Mouse (Mus musculus) left cerebral cortex, adult 18-20 months (tissue): Measurements from ENCODE around the gene Cdc42se2. TPM values are rescaled to one million over a fixed set of nuclear protein-coding genes. Genes with fewer than 3 reads are reported as not detected.

ENCODE experiments used
- total RNA-seq, 2 experiments: library from RNA; stranded (reverse); gene quantifications; 2 replicates each; pipeline ENCODE4 v1.2.3; 2021

Gene Cdc42se2
- total RNA-seq, 2 experiments from 2014 or later, result 117 to 125 TPM

Other genes starting within 250 kb of the Cdc42se2 start
- 10 to 100 TPM; 30.1 to 31.1 TPM for gene Lyrm7, start 73.2 kb upstream of the Cdc42se2 start, total RNA-seq
- 100 to 1,000 TPM; 262 to 270 TPM for gene Hint1, start 78.7 kb upstream of the Cdc42se2 start, total RNA-seq
- gene Gpx3, start 114.8 kb upstream of the Cdc42se2 start, total RNA-seq, result 10 to 100 TPM in 1 of 2 experiments, 1 to 10 TPM in 1; 8.6 to 10.3 TPM
- 10 to 100 TPM; 34.7 to 35.6 TPM for gene Tnip1, start 175.2 kb upstream of the Cdc42se2 start, total RNA-seq
- 10 to 100 TPM; 86.6 to 97.2 TPM for gene Anxa6, start 245.8 kb upstream of the Cdc42se2 start, total RNA-seq